Comparison of ENCODE assay signal across 8 mouse cellular contexts in the genomic region with DNA sequence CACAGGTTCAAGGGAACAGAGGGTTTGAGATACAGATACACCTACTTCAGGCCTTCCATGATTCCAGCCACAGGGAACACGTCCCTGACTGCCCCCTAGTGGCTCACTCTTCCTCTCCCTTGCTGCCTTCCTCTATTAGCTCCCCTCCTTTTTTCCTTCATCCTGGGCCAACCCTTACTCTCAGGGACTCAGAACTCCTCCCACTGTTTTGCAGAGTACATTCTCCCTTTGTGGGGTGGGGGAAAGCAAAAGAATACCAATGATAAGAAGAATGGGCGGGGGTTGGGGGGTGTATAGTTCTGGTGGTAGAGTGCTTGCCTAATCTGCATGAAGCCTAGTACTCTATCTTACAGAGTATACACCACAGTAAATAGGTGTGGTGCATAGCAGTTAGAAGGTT. TPM values are rescaled to one million over a fixed set of nuclear protein-coding genes. Genes with fewer than 3 reads are reported as not detected.
A peak's percentile ranks its signal among the peaks of the same experiment; 100 is the strongest.
DNase-seq lines count a peak whose midpoint lies in the region; ATAC-seq and TF ChIP-seq lines count a peak whose summit lies in the region.

No protein-coding gene starts in this region.

- WGBS in intestine, embryonic 14.5 days, result 40% methylated on average over 2 of the region's 2 CpGs
- WGBS in liver, embryonic 16.5 days (ENCODE audit: insufficient replicate concordance), result 14% methylated on average over 2 of the region's 2 CpGs
- WGBS in olfactory bulb, adult 2 months, result 40% methylated on average over 2 of the region's 2 CpGs

- no peak overlapping the region for H3K27ac ChIP-seq in embryonic fibroblast, embryonic 13.5 days (ENCODE audit: insufficient read depth, low read length)
- H3K27ac ChIP-seq in intestine, embryonic 14.5 days (ENCODE audit: low read depth), result no peak overlapping the region
- H3K27ac ChIP-seq in liver, embryonic 16.5 days (ENCODE audit: low read length), result no peak overlapping the region
- H3K27ac ChIP-seq in olfactory bulb, adult 2 months (ENCODE audit: insufficient read depth, low read depth, low read length), result no peak overlapping the region

- no peak for TF ChIP-seq POLR2A in embryonic fibroblast, embryonic 13.5 days (IDR thresholded peaks at IDR 0.05; ENCODE audit: low read depth, low read length)
- no peak for TF ChIP-seq POLR2A in olfactory bulb, adult 2 months (IDR thresholded peaks at IDR 0.05; ENCODE audit: insufficient read depth, low read depth, low read length)

- H3K4me3 ChIP-seq in embryonic fibroblast, embryonic 13.5 days (ENCODE audit: insufficient read depth, low read length), result no peak overlapping the region
- no peak overlapping the region for H3K4me3 ChIP-seq in intestine, embryonic 14.5 days (ENCODE audit: low read depth, low read length)
- no peak overlapping the region for H3K4me3 ChIP-seq in liver, embryonic 16.5 days (ENCODE audit: low read depth, low read length)
- H3K4me3 ChIP-seq in olfactory bulb, adult 2 months (ENCODE audit: insufficient read depth, low read depth, low read length), result no peak overlapping the region

- H3K9me3 ChIP-seq in intestine, embryonic 14.5 days (ENCODE audit: control insufficient read depth, low read length), result no peaks in the 10 kb centered on the region
- H3K9me3 ChIP-seq in liver, embryonic 16.5 days (replicated peaks; ENCODE audit: control insufficient read depth, low read length), result no peaks in the 10 kb centered on the region

- H3K9ac ChIP-seq in intestine, embryonic 14.5 days (ENCODE audit: low read length), result no peak overlapping the region
- H3K9ac ChIP-seq in liver, embryonic 16.5 days (ENCODE audit: low read depth, low read length), result no peak overlapping the region

- H3K27me3 ChIP-seq in intestine, embryonic 14.5 days (replicated peaks; ENCODE audit: control insufficient read depth, insufficient read depth, low read length), result no peaks in the 10 kb centered on the region
- H3K27me3 ChIP-seq in liver, embryonic 16.5 days (ENCODE audit: control insufficient read depth, insufficient read depth, low read depth, low read length), result no peaks in the 10 kb centered on the region

- peak; percentile 51; the same call in 1 of the 2 replicates for TF ChIP-seq CTCF in embryonic fibroblast, embryonic 13.5 days (IDR thresholded peaks at IDR 0.05; ENCODE audit: borderline replicate concordance, insufficient read depth, low read length)
- TF ChIP-seq CTCF in olfactory bulb, adult 2 months (IDR thresholded peaks at IDR 0.05; ENCODE audit: insufficient read depth, low read depth, low read length), result peak; percentile 25; the same call in 1 of the 2 replicates

- 0 out of 2 replicates have a peak, but pooled peaks have one; percentile 13 for ATAC-seq in intestine, embryonic 14.5 days (replicated peaks; ENCODE audit: low FRiP score, low TSS enrichment, low read depth)
- ATAC-seq in liver, embryonic 16.5 days (ENCODE audit: low read depth), result peak; percentile 51

- H3K4me1 ChIP-seq in embryonic fibroblast, embryonic 13.5 days (ENCODE audit: control insufficient read depth, insufficient read depth, low read length), result peaks cover 2% of the 10 kb centered on the region; the same call in 1 of the 2 replicates
- no peaks in the 10 kb centered on the region for H3K4me1 ChIP-seq in intestine, embryonic 14.5 days (replicated peaks; ENCODE audit: control insufficient read depth, insufficient read depth, low read length)
- H3K4me1 ChIP-seq in liver, embryonic 16.5 days (ENCODE audit: control insufficient read depth, low read depth, low read length), result peaks cover 15% of the 10 kb centered on the region
- no peaks in the 10 kb centered on the region for H3K4me1 ChIP-seq in olfactory bulb, adult 2 months (ENCODE audit: control insufficient read depth, insufficient read depth, low read length)

- DNase-seq in adrenal gland, adult (ENCODE audit: inconsistent age in 2 of 2, low spot score in 1 of 2), result peak; percentile 70 to 91
- DNase-seq in adrenal gland, postnatal 4 days (ENCODE audit: low spot score in 2 of 2), result no peak
- peak; percentile 46 for DNase-seq in 3134 (ENCODE audit: extremely low read depth, insufficient read length, low spot score)
- peak; percentile 74 for DNase-seq in adrenal gland, postnatal 25 days
- DNase-seq in intestine, embryonic 14.5 days (ENCODE audit: low spot score), result peak; percentile 69

- H3K36me3 ChIP-seq in intestine, embryonic 14.5 days (ENCODE audit: control insufficient read depth, insufficient read depth, low read length), result peaks cover 24% of the 10 kb centered on the region
- peaks cover 5% of the 10 kb centered on the region for H3K36me3 ChIP-seq in liver, embryonic 16.5 days (ENCODE audit: control insufficient read depth, insufficient read depth)

- H3K4me2 ChIP-seq in intestine, embryonic 14.5 days (ENCODE audit: low read length), result no peak overlapping the region
- no peak overlapping the region for H3K4me2 ChIP-seq in liver, embryonic 16.5 days (ENCODE audit: low read depth, low read length)

RNA-seq across cellular contexts. Expression of a gene that starts 16.1 kb away (rescaled TPM):
- 10 to 100 TPM; 31.9 to 32.2 TPM for total RNA-seq in adrenal gland, postnatal 4 days (2021)
- total RNA-seq in adrenal gland, postnatal 25 days (2021), result 13.1 and 18.5 TPM in 2 replicates
- polyA plus RNA-seq in embryonic fibroblast, embryonic 13.5 days (2011; ENCODE audit: insufficient read length, low read depth, missing spikeins), result 21.1 and 22.8 TPM in 2 replicates
- 9.9 and 14.1 TPM in 2 replicates for polyA plus RNA-seq in intestine, embryonic 14.5 days (2014; fragmentation: Nextera tagmentation; extraction: Ambion mirVana)
- polyA plus RNA-seq in liver, embryonic 16.5 days (2015; fragmentation: Nextera tagmentation; extraction: Ambion mirVana), result 1.4 and 1.9 TPM in 2 replicates
- polyA plus RNA-seq in olfactory bulb, adult 2 months (2012; ENCODE audit: insufficient read depth, insufficient read length, low replicate concordance, missing spikeins), result not detected in 2 replicates

RNA-seq across cellular contexts. Expression of a gene that starts 25.5 kb away (rescaled TPM):
- 10 to 100 TPM; 67.7 to 72.5 TPM for total RNA-seq in adrenal gland, postnatal 4 days (2021)
- total RNA-seq in adrenal gland, postnatal 25 days (2021), result 33.2 and 51.0 TPM in 2 replicates
- polyA plus RNA-seq in embryonic fibroblast, embryonic 13.5 days (2011; ENCODE audit: insufficient read length, low read depth, missing spikeins), result 23.4 and 26.5 TPM in 2 replicates
- 50.1 and 50.6 TPM in 2 replicates for polyA plus RNA-seq in intestine, embryonic 14.5 days (2014; fragmentation: Nextera tagmentation; extraction: Ambion mirVana)
- 8.7 and 9.2 TPM in 2 replicates for polyA plus RNA-seq in liver, embryonic 16.5 days (2015; fragmentation: Nextera tagmentation; extraction: Ambion mirVana)
- not detected in 2 replicates for polyA plus RNA-seq in olfactory bulb, adult 2 months (2012; ENCODE audit: insufficient read depth, insufficient read length, low replicate concordance, missing spikeins)

RNA-seq across cellular contexts. Expression of a gene that starts 47.9 kb away (rescaled TPM):
- total RNA-seq in adrenal gland, postnatal 4 days (2021), result 100 to 1,000 TPM; 116 to 117 TPM
- 90.8 and 117 TPM in 2 replicates for total RNA-seq in adrenal gland, postnatal 25 days (2021)
- polyA plus RNA-seq in embryonic fibroblast, embryonic 13.5 days (2011; ENCODE audit: insufficient read length, low read depth, missing spikeins), result 102 and 112 TPM in 2 replicates
- polyA plus RNA-seq in intestine, embryonic 14.5 days (2014; fragmentation: Nextera tagmentation; extraction: Ambion mirVana), result 221 and 234 TPM in 2 replicates
- polyA plus RNA-seq in liver, embryonic 16.5 days (2015; fragmentation: Nextera tagmentation; extraction: Ambion mirVana), result 91.6 and 103 TPM in 2 replicates
- not detected in 2 replicates for polyA plus RNA-seq in olfactory bulb, adult 2 months (2012; ENCODE audit: insufficient read depth, insufficient read length, low replicate concordance, missing spikeins)

Comparison
In these comparisons a context has a peak if more than half of its experiments do, and no peak if none do; other contexts are left out.
1. DNase-seq: peak in adrenal gland, adult (2 of 2), 3134 (single experiment), adrenal gland, postnatal 25 days (single experiment) and intestine, embryonic 14.5 days (single experiment); none in adrenal gland, postnatal 4 days (0 of 2).